Mouse (Mus musculus) MN1 (cell line): ENCODE measurements at regions not wholly inside any gene's neighbourhood (a gene's known extent, or its start where the extent isn't known, plus 50 kb on each side); places are given as distances from the start of the nearest gene placed in this dataset.

Experiments
- DNase-seq: peaks from one replicate; pipeline ENCODE4 v3.0.0-alpha.2; 2016; ENCODE audit warnings: low spot score

GRCm38 (mm10) chrX:66876096-66876495, 227.0 kb downstream of the Slitrk2 start:
- peak; percentile 85 for DNase-seq
